Mouse (Mus musculus) left cerebral cortex, adult 18-20 months (tissue): ENCODE results near the gene Samd11. TPM values are rescaled to one million over a fixed set of nuclear protein-coding genes. Genes with fewer than 3 reads are reported as not detected.

Experiments
- DNase-seq, 2 experiments: peaks; one replicate each; pipeline ENCODE4 v3.0.0; 2021 to 2022; ENCODE audit warnings: low spot score in 2 of 2, mixed read lengths in 1 of 2
- microRNA-seq, 2 experiments: library from miRNA; unstranded; fragments of <30 nt; microRNA quantifications; one replicate each; pipeline ENCODE4 v1.2.0; 2021
- total RNA-seq, 2 experiments: library from RNA; stranded (reverse); gene quantifications; 2 replicates each; pipeline ENCODE4 v1.2.3; 2021

Gene Samd11
- total RNA-seq, 2 experiments from 2014 or later = 4.0 to 5.6 TPM

- DNase-seq = no peak
These were observed 39.8 kb downstream of the Samd11 start, which contains the start of gene Perm1 for GRCm38 (mm10) chr4:156215649-156216048. Perm1 (plus strand) TSS chr4:156215868.

- no peak for DNase-seq
These were observed 42.3 kb downstream of the Samd11 start for GRCm38 (mm10) chr4:156213134-156213533.

GRCm38 (mm10) chr4:156209963-156210635 lies 45.4 kb downstream of the Samd11 start:
- no peak for DNase-seq

DNA sequence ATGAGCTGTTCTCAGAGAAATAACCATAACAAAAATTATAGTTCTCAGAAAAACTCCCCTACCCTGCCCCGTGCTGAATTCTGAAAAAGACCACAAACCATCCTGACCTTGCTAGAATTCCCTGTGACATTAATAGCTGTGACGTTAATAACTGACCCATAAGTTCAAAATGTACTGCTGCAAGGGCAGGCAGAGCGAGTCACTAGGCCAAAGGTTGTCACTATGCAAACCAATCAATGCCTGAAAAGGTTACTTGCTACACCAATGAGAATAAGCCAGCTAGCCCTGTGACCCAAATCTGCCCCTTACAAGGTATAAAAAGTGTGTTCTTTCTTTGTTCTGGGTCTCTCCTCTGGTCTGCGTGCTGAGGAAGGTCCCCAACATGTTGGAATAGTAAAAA lies 46.6 kb downstream of the Samd11 start:
- no peak for DNase-seq

GRCm38 (mm10) chr4:156203413-156204131 lies 51.9 kb downstream of the Samd11 start:
- peak; percentile 18 to 28 for DNase-seq

DNA sequence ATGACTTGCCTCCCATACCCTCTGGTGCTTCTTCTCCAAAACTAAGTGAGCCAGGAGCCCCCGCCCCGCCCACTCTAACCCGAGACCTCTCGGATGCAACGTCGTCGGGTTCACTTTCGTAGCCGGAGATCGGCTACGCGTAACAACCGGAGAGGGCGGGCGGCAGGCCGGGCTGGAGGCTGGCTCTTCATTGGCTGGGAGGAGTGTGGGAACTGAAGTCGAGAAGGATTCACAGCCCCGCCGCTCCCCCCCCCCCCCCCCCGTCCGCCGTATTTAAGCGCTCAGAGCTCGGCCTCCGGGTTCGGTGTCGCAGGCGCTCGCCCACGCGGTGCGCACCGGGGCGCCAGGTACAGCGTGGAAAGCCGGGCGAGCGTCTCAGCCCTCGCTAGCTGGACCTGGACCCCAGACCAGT lies 52.5 kb downstream of the Samd11 start, which contains the start of gene AW011738:
AW011738 (plus strand) TSS at position 304 of the 412 bp plus-strand sequence.
- DNase-seq = peak; percentile 55 to 60

DNA sequence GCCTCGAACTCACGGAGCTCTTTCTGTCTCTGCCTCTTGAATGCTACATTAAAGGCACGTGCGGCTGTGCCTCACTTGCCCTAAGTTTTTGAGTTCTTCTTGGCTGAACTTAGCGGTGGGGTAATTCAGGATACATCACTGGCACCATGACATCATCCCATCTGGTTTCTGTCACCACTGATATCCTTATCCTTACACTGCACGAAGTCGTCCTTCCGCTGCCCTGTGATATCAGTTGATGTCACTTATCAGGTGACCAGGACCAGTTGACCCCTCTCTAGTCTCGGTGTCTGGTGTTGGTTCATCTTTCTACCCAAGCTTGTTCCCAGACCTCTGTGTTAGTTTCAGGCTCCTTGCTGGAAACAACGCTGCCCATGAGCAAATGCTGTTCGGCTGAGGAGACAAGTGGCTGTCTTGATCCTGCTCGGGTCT lies 53.0 kb downstream of the Samd11 start:
- DNase-seq = no peak

DNA sequence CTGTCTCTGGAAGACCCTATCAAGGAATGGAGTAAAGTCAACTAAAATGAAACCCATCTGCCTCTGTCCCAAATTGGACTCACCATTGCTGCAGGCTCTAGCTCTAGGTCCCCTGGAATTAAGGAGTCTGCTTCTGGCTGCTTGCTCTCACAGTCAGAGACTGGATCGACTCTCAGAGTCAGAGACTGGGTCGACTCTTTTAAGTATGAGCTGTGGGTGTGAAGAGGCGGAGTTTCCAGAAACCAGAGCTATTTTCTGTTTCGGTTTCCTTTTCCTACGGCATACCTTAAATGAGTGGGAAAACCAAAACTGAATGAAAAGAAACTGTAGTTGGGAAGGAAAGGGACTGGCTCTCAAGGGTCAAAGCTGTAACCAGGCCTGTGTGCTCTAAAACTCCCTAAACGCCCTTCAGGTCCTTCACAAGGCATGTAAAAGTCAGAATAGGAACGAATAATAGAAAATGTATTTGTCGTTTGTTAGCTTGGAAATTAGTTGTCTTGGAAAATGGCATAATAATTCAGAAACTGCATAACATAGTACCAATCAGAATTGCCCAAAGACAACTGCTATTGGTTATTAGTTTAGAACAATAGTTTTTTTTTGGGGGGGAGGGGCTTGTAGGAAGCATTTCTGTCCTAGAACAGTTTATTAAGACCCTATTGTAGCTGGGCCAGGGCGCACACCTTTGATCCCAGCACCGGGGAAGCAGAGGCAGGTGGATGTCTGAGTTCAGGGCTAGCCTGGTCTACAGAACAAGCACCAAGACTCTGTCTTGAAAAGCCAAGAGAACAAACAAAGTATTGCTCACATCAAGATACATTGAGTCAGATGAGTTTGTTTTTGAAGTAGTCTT lies 54.6 kb downstream of the Samd11 start, which contains the start of gene Isg15:
Isg15 (minus strand) TSS at position 196 of the 853 bp plus-strand sequence.
- DNase-seq = no peak

DNA sequence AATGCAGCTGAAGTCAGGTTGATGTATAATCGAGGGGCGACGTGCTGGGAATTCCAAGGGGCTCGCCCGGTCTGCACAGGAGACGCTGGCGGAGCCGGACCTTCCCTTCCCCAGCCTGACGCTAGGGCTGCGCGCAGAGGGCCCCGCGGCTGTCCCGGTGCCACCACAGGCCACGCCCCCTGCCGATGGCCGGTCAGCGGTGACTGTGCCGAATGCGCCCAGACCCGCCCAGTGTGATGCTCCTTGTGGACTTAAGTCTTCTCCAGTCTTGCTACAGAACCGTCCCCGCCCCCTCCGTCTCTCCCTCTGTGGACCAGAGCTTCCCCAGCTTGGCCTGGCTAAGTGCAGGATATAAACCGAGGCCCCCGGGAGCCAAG lies 57.6 kb downstream of the Samd11 start:
- peak; percentile 68 for DNase-seq

- DNase-seq = peak; percentile 49 to 50
These were observed 58.2 kb downstream of the Samd11 start, which contains the start of gene Agrn for GRCm38 (mm10) chr4:156197131-156197828. Agrn (minus strand) TSS chr4:156197488.

Small RNA genes lying within 50 kb of the gene (microRNA-seq; reads per million reads assigned to microRNA genes)
- gene Mir7658 = 1.7 to 6.2 reads per million in 2 experiments

Other genes starting within 250 kb of the Samd11 start
- 1 to 10 TPM in 1 of 2 experiments, under 1 TPM in 1; 0.95 to 2.3 TPM for gene Tnfrsf4, start 241.8 kb downstream of the Samd11 start, total RNA-seq
- gene Tnfrsf18, start 229.5 kb downstream of the Samd11 start, total RNA-seq = not detected
- gene Ttll10, start 196.2 kb downstream of the Samd11 start, total RNA-seq = not detected
- gene 9430015G10Rik, start 145.7 kb downstream of the Samd11 start, total RNA-seq = 10 to 100 TPM; 29.4 to 30.7 TPM
- 1 to 10 TPM in 1 of 2 experiments, under 1 TPM in 1; 0.77 to 1.1 TPM for gene Rnf223, start 125.1 kb downstream of the Samd11 start, total RNA-seq
- gene Agrn, start 58.2 kb downstream of the Samd11 start, total RNA-seq = 100 to 1,000 TPM; 118 to 129 TPM
- 1 to 10 TPM in 1 of 2 experiments, under 1 TPM in 1; 0.63 to 1.4 TPM for gene Isg15, start 54.8 kb downstream of the Samd11 start, total RNA-seq
- 1 to 10 TPM; 5.8 to 6.0 TPM for gene AW011738, start 52.4 kb downstream of the Samd11 start, total RNA-seq
- gene Perm1, start 39.8 kb downstream of the Samd11 start, total RNA-seq = under 1 TPM; 0.19 to 0.33 TPM
- gene Plekhn1, start 20.8 kb downstream of the Samd11 start, total RNA-seq = 10 to 100 TPM; 34.2 to 40.1 TPM
- gene Noc2l, start 19.6 kb downstream of the Samd11 start, total RNA-seq = 10 to 100 TPM; 70.4 to 71.6 TPM
- gene Vmn2r-ps159, start 75.4 kb upstream of the Samd11 start, total RNA-seq = not detected